Mouse (Mus musculus) CD4-positive, CD25-positive, alpha-beta regulatory T cell, adult 2 months (primary cell): Measurements from ENCODE around the gene Smpdl3a.

ENCODE experiments used
- DNase-seq: peaks from one replicate; pipeline ENCODE4 v3.0.0-alpha.2; 2012; ENCODE audit warnings: low read depth, low spot score

The Smpdl3a gene

DNA sequence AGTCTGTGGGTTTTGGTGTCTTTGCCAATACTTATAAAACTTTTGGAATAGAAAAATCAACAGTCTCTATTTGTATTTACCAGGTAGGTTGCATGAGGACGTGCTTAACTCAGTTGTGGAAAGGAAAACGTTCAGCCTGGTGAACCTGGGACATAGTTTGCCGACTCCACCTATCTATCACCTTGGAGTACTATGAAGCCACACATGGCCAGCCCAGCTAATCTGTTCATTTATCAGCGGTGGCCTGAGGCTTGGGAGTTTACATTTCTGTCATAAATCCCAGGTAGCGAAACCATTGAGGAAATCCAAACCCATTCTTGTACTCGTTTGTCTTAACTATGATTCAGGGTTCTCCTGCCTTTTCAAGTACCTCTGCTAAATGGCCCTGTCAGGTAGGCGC lies at the start of gene Smpdl3a:
Gene Smpdl3a (plus strand): TSS at position 318 of the 400 bp plus-strand sequence.
- DNase-seq, result no peak

DNA sequence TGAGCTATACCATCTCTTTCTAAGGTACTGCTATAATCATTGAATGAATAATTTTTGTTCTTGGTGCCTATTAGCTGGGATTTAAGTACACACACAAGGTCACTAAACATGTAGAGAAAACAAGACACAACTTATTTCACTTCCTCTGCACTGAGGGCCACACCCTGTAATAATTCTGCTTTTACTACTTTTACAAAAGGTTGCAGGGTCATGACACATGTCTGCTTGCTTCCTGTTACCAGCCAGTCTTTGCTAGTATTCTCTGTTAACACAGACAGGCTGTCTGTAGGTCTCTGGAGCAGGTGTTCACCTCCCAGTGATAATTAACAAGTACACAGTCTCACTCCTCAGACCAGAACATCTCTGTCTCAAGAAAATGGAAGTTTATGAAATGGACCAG lies 48.7 kb upstream of the Smpdl3a start:
- DNase-seq, result peak; percentile 44

DNA sequence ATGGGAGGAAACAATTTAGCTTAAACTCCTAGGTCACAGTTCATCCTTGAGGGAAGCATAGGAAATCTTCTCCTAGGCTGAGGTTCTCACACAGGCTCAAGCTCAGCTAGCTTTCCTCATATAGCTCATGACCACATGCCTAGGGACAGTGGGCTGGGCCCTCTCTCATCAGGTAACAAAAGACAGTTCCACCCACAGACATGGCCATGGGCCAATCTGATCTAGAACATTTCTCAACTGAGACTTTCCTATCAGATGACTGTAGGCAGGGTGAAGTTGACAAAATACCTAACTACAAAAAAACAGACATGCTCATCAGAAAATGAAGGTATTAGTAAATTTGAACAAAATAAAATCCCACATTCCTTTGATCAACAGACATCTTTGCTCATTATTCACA lies 47.0 kb upstream of the Smpdl3a start:
- peak; percentile 59 for DNase-seq

DNA sequence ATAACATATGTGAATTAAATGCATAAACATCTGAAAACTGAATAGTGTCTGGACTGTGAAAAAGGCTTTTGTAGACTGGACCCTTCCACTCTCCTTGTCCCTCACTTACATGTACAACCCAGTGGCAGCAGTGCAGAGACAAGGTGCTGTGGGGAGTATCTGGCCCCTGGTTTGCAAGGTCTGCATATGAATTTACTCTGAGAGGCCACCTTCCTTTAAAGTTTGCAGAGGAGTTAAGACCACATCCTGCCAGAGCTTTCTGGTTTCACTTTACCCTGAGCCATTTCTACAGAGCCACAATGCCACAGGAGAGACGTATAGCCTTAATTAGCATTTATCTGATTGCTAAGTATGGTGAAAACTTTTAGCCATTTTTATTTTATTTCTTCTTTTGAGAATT lies 40.8 kb upstream of the Smpdl3a start:
- peak; percentile 83 for DNase-seq

DNA sequence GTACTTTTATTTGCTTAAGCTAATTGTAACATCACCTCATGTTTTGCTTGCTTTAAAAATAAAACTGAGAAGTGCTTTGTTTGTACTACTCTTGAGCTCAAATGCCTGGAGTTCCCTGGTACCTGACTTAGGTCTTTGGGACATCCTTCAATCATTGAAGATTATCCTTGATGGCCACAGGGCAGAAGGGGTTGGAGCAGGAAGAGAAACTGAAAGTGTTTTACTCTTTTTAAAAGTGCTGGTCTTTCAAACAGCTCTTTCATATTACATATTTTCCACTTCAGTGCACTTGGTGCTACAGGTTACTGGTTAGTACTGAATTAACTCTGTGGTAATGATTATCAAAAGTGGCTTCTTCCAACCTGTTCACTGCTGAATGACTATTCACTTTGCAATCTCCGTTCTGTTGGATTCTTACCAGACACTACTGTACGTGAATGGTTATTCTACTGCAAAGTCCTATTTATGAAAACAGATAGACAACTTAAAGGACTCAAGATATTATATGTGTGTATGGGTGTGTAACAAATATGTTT lies 38.9 kb upstream of the Smpdl3a start:
- peak; percentile 31 for DNase-seq

DNA sequence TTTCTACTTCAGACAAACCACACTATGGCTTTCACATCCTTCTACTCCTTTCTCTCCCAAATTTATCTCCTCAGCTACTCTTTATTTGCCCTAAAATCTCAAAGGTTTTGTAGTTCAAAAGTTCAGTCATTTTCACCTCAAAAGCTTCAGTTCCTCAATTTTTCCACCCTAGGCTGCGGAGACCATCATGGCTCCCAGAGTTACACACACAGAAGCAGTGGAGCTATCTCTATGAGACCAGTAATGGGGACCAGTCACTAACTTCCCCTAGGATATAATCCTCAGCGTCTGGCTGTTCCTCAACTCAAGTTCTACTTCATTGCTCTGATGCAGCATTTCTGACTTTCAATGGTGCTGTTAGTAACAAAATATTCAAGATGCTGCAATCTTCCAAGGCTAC lies 35.1 kb upstream of the Smpdl3a start:
- no peak for DNase-seq

DNA sequence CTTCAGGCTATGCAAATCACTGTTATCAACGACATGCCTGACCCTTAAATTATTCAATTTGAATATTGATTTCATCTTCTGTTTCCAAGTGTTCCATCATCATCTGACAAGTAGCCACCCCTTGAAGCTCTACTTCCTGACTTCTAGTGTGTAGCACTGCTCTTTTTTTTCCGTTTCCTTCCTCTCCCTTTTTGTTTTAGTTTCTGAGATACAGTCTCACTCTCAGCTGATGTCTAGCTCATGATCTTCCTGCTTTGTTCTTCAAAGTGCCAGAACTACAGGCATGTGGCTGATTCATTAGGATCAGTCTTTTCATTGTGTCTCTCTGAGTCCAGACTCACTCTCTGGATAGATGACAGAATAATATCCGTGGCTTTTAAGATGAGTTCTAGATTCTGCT lies 33.4 kb upstream of the Smpdl3a start:
- peak; percentile 35 for DNase-seq

DNA sequence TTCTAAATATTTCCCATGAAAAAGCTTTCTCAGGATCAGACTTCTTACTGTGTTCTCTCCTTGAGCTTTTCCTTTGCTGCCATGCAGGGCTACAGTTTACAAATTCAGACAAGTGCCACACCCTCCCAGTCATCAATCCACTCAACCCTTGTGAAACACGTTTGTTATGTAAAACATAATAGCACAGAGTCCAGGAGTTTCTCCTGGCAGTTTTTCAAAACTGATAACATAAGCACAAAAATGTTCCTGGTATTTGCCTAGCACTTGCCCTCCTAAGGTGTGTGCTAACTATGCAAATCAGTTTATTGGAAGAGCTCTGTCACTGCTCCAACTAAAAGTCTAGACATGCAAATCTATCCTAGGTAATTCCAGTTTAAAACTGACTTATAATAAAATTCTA lies 31.1 kb upstream of the Smpdl3a start:
- no peak for DNase-seq

DNA sequence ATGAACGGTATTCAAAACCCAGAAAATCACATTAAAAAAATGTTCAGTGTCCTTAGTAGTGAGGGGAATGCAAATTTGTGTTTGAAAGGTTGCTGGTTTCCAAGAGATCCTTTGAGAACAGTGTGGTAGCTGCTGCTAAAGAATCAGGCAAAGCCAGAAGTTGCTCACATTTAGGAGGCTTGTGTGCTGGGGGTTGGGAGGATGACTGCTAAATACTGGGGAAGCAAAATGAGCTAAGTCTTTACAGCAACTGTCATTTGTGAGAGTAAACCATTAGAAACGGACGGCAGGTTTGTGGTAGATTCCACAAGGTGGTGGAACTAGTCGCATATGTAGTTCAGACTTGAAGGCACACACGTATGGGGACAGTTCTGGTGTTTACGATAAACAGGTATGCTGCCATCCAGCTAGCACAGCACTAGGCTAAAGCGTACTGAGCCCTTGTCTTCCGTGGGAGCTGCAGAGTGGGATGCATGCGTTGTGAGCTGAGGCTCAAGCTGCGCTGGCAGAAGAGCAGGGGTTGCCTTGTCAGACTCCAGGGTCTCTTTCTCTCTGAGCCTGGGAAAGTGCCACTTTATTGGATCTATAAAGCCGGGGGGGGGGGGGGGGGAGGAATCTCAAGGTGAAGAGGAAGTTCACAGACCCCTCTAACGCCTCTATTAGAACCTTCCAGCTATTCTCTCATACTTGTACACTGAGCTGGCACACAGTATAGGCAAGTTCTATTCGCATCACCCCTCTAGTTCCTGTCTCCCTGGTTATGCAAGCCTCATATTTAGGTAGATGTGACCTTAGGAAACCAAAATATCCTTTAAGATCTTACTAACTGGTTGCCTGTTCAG lies 10.6 kb upstream of the Smpdl3a start:
- no peak for DNase-seq

DNA sequence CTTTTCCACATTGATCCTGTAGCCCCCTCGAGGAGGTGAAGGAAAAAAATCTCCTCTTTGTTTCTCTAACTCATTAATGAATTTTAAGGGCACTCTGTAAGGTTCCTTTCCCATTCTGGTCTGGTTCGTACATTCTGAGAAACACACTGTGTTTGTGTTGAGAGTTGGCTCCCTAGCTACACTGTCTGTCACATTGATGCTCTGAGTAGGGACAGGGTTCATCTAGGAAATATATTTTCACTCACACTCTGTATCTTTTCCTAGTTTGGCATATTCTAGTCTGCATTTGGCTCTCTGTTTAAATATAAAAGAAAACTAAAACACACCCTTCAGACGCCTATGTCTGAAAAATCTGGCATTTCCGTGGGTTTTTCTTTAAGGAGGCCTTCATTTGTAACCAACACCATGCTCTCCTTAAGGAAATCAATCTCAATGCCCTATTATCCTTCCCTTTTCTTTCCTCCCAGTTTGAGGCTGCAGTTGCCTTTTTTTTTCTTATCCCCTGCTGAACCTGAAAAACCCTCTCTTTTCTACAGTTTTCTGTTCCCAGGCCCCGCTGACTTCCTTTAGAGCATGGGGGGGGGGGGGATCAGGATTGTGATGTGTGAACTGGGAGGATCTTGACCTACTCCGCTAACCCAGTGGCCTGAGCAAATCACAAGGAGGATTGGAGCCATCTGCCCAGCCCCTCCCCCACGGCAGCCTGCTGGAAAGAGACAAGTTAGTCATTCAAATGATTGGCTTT lies 9.8 kb upstream of the Smpdl3a start:
- DNase-seq, result no peak

DNA sequence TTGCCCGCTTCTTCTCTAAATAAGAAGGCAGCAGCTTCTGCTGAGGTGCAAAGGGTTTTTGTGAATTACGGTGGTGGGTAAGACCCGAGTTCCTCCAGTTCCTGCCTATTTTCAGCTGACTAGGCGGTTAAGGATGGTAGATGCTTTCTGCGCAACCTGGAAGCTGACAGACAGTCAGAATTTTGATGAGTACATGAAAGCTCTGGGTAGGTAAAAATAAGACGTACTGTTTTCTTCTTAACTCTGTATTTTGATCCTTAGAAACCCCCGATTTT lies 9.3 kb upstream of the Smpdl3a start, which contains the start of gene Fabp7:
Gene Fabp7 (plus strand): TSS at position 6 of the 275 bp plus-strand sequence.
- no peak for DNase-seq

DNA sequence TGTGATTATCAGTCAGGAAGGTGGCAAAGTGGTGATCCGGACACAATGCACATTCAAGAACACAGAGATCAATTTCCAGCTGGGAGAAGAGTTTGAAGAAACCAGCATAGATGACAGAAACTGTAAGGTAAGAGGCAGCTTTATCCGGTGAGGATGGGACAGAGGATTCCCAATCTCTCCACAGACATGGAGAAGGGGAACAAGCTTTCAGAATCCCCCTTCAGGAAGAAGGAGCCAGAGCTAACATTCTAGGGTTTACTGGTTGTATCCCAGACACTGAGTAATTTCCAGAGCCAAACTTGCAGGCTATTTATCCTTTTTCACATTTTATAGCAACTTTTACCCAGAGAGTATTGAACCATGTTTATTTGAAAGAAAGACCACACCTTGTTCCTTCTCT lies 8.6 kb upstream of the Smpdl3a start:
- DNase-seq, result no peak

DNA sequence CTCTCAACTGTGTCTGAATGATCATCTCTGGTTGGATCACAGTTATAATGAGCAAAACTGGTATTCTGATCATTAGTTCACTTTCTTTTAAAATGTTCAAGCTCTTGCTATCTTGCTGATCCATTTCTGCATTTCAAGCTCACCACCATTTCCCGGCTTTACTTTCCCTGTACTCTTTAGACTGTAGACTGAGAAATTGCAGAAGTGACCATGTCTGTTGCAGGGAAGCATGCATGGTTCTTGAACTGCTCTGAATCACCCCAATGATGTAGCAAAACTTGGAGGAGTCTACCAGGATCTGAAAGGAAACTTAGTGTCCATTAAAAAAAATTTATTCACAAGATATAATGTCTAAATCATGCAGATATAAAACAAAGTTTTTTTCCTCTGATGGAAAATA lies 1.2 kb upstream of the Smpdl3a start:
- no peak for DNase-seq

DNA sequence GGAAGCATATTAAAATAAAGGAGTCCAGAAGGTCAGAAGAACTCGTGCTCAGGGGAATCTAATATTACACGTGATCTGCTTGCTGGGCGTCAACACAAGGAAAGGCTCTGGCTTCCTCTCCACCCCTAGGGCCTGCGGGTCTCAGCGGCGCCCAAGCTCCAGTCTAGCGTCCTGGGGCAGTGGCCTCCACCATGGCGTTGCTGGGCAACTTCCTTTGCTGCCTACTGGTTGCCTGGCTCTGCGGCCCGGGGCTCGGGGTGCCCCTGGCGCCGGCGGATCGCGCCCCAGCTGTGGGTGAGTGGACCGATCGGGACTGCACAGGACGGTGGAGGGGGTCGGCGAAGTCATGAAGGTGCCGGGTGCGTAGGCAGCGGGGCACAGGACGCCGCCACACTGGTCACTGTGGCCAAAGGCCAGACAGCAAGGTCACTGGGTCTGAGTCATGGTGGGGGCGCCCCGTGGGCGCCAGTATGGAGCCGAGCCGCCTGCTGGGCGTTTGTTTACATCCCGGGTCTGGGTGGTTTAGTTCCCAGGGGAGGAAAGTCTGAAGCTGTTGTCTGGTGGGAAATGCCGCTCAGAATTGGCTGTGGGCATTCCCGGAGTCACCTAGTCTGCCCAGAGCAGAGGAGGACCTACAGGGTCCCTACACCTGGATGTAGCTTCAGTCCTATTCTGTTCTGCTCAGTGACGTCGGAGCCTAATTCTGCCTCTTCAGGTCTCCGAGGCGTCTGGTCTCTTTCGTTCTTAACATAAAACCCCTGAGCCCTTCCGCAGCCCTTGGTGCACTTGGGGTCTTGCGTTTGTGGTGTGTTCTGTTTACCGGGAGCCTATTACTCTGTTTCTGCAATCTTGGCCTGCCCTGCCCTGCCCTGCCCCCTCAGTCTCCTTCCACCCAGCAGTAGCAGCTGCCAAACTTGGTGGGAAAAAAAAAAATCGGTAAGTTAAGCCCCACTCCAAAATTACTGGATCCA lies 641 bp downstream of the Smpdl3a start:
- DNase-seq, result peak; percentile 63

DNA sequence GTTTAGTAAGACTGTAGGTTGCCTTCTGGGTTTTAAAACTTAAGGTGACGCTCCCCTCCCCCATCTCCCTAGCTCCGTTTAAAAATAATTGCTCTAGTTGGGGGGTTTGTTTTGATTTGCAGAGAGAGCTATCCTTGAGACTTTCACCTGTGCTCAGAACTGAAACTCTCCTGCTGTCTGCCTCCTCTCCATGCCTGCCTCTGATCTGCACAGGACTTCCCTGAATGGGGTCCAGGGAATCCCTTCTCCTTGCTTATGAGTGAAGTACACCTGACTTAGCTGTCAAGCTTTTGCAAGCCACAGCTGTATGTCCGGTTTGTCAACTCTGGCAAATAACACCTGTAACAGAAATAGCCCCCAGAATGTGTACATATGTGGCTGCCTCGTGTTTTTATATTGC lies 1.4 kb downstream of the Smpdl3a start:
- DNase-seq, result peak; percentile 46

DNA sequence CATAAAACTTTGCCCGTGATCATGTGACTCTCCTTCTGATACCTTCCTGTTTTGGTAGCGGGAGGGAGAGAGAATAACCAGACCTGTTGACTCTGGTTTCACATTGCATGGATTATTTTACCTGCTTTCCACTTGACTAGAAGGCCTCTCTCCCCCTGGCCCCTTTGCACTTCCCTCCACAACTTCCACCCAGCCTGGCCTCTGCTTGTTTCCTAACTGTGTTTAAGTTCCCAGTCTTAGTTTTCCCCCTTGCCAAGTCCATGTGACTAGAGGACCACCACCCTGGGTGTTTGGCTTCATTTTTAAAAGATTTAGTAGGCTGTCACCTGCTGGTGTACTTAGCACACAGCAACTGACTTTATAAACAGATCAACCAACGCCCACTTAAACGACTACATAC lies 1.9 kb downstream of the Smpdl3a start:
- DNase-seq, result peak; percentile 76

DNA sequence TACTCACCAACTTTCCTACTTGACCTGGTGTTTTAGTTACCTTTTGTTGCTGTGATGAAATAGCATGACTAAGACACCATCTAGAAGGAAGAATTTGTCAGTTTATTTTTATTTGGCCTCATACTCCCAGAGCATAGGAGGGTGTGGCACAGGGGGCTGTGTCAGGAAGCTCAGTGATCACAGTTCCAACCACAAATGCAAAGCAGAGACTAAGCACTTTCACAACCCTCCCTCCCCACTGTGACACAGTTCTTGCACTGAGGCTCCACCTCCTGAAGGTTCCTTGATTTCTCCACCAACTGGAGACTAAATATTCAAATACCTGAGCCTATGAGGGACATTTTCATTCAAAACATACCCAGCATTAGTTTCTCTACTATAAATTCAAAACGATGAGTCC lies 5.4 kb downstream of the Smpdl3a start:
- DNase-seq, result peak; percentile 53

DNA sequence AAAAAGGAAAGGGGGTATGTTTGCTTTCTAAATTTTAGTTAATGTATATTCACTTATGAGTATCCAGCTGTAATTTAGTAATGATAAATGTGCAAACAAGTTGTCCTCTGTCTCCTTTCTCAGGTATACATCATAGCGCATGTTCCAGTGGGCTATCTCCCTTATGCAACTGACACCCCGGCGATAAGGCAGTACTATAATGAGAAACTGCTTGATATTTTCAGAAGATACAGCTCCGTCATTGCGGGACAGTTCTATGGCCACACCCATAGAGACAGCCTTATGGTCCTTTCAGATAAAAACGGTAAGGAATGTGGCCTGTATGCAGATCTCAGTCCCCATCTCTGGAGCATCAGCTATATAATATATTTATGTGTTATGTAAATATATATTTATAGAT lies 13.6 kb downstream of the Smpdl3a start:
- no peak for DNase-seq

DNA sequence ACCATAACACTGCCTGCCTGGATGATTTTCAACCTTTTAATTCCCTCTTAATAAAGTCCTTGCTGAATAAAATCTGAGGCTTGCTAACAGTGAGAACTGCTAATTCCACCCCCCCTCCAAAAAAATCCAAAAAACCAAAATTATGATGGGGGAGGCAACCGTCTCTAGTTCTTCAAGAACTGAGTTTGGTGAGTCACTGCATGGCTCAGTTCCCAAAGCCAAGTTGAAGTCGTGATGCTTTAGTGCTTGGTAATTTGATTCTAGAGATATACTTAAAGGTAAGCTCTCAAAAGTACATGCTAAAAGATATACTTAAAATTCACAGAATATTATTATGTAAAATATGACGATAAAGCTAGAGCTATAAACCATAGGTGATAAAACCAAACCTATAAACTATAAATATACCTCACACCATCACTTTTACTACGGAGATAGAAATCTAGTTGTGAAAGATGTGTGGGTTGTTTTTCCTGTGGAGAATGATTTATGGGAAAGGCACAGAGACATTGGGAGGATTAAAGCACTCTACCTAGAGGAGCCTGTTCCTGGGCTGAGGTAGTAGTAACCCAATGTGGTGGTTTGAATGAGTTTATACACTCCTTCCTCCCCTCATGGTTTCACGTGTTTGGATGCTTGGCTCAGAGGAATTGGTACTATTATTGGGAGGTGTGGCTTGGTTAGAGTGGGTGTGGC lies 18.2 kb downstream of the Smpdl3a start:
- DNase-seq, result no peak

DNA sequence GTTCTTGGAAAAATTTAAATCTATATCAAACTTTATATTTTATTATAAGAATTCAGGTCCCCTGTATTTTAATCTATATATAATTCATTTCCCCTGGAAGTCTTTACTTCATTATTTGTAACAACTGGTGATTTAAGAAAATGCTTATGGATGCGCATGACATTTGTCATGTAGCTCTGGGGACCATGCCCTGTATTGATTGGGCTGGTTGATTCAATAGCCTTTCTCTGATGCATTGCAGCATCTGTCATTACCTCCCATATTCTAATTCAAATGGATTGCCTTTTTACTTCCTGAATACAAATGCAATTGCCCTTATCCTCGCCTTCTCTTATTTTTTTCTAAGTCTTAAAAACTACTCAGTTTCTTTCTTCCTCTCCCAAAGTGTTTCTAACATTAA lies 20.2 kb downstream of the Smpdl3a start:
- no peak for DNase-seq

DNA sequence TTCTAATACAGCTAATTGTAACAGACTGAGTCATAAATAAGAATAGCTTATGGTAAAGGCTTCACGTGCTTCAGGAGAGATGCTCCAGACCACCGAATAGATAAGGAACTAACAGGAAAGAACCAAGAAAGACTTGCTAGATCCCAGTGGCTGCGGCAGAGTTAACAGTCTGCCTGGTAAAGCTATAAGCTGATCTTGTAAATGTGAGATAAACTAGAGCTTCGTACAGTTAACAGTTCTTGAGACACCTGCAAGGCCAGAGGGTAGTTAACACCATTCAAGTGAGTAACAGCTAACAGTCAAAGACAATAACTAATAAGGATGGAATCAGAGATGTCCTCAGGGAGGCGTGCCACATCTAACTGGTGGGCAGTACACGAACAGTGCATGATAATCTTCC lies 21.7 kb downstream of the Smpdl3a start:
- DNase-seq, result no peak
